Mouse (Mus musculus) ovary, postnatal 10 days (tissue): ENCODE results near the gene Rpl36al.
A peak's percentile ranks its signal among the peaks of the same experiment; 100 is the strongest.
"Not testable (repeated sequence)": the region's sequence is repeated elsewhere in the genome, so short reads cannot be mapped to it uniquely, and the experiment has no call there.

Source experiments
- DNase-seq: peaks from one replicate; pipeline ENCODE4 v3.0.0; 2022; ENCODE audit warnings: low spot score

Rpl36al gene

GRCm38 (mm10) chr12:69192637-69193036 is 8.8 kb upstream of the Rpl36al start:
- DNase-seq, result no peak

- DNase-seq, result no peak
These were observed 7.5 kb upstream of the Rpl36al start for GRCm38 (mm10) chr12:69191396-69191795.

DNA sequence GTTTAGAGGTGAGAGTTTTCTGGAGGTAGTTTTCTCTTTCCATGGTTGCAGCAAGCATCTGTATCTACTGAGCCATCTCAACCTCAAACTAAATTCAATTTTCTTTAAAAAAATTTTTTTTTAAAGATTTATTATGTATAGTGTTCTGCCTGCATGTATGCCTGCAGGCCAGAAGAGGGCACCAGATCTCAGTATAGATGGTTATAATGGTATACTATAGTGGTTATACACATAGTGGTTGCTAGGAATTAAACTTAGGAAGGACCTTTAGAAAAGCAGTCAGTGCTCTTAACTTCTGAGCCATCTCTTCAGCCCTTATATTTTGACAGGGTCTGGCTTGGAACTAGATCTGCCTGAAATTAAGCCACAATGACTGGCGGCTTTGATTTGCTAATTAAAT is 6.6 kb upstream of the Rpl36al start:
- DNase-seq, result no peak

GRCm38 (mm10) chr12:69190074-69190473 is 6.2 kb upstream of the Rpl36al start:
- no peak for DNase-seq

- no peak for DNase-seq
These were observed 3.1 kb upstream of the Rpl36al start for GRCm38 (mm10) chr12:69186811-69187471.

GRCm38 (mm10) chr12:69185371-69185770 is 1.5 kb upstream of the Rpl36al start:
- DNase-seq, result no peak

DNA sequence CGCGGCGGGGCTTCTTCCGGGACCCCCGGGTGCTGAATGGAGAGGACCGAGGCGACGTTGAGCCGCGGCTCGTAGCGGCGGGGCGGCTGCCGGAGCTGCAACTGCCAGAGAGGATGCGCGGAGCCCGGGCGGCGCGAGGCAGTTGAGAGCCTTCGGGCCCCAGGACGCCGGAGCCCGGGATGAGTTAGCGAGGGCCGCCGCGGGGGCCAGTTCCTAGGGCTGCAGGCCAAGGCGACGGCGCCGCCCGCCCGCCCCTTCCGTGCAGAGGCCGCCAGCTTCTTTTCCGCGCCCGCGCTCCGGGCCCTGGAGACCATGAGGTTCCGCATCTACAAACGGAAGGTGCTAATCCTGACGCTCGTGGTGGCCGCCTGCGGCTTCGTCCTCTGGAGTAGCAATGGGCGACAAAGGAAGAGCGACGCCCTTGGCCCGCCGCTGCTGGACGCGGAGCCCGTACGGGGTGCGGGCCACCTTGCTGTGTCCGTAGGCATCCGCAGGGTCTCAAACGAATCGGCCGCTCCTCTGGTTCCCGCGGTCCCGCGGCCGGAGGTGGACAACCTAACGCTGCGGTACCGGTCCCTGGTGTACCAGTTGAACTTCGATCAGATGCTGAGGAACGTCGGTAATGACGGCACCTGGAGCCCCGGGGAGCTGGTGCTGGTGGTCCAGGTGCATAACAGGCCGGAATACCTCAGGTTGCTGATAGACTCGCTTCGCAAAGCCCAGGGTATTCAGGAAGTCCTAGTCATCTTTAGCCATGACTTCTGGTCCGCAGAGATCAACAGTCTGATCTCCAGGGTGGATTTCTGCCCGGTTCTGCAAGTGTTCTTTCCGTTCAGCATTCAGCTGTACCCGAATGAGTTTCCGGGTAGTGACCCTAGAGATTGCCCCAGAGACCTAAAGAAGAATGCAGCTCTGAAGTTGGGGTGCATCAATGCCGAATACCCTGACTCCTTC is 736 bp upstream of the Rpl36al start:
- no peak for DNase-seq

- no peak for DNase-seq
These were observed 2.1 kb downstream of the Rpl36al start for GRCm38 (mm10) chr12:69181800-69182199.

GRCm38 (mm10) chr12:69179371-69179770 is 4.5 kb downstream of the Rpl36al start:
- DNase-seq, result no peak

- no peak for DNase-seq
These were observed 6.4 kb downstream of the Rpl36al start for GRCm38 (mm10) chr12:69177526-69177925.

- no peak for DNase-seq
These were observed 7.9 kb downstream of the Rpl36al start for GRCm38 (mm10) chr12:69175975-69176374.

GRCm38 (mm10) chr12:69171307-69171706 is 12.6 kb downstream of the Rpl36al start:
- DNase-seq, result no peak

GRCm38 (mm10) chr12:69168461-69169106 is 15.3 kb downstream of the Rpl36al start, which contains the start of gene Lrr1:
Gene Lrr1, plus strand, starts transcription at chr12:69168814.
- peak; percentile 86 for DNase-seq

GRCm38 (mm10) chr12:69167656-69168460 is 16.0 kb downstream of the Rpl36al start:
- DNase-seq, result no peak

GRCm38 (mm10) chr12:69166861-69167581 is 16.9 kb downstream of the Rpl36al start:
- not testable (repeated sequence) for DNase-seq

- no peak for DNase-seq
These were observed 19.0 kb downstream of the Rpl36al start for GRCm38 (mm10) chr12:69164904-69165303.

- not testable (repeated sequence) for DNase-seq
These were observed 20.3 kb downstream of the Rpl36al start for GRCm38 (mm10) chr12:69163586-69163985.

GRCm38 (mm10) chr12:69160677-69161076 is 23.2 kb downstream of the Rpl36al start:
- DNase-seq, result not testable (repeated sequence)

DNA sequence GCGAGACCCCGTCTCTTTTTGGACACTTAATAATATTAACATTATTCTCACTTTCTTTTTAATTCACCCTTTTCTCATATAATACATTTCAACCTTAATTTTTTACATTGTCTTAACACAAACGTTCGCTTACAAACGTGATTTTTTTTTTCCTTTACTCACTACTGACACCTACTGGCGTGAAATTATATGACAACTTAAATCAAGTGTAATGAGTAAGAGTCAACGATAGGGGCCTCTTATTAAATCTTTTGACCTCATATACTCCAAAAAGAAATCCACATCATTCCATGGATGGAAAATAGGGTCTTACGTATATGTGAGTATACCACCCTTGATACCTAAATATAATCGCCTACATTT is 24.3 kb downstream of the Rpl36al start:
- DNase-seq, result no peak

DNA sequence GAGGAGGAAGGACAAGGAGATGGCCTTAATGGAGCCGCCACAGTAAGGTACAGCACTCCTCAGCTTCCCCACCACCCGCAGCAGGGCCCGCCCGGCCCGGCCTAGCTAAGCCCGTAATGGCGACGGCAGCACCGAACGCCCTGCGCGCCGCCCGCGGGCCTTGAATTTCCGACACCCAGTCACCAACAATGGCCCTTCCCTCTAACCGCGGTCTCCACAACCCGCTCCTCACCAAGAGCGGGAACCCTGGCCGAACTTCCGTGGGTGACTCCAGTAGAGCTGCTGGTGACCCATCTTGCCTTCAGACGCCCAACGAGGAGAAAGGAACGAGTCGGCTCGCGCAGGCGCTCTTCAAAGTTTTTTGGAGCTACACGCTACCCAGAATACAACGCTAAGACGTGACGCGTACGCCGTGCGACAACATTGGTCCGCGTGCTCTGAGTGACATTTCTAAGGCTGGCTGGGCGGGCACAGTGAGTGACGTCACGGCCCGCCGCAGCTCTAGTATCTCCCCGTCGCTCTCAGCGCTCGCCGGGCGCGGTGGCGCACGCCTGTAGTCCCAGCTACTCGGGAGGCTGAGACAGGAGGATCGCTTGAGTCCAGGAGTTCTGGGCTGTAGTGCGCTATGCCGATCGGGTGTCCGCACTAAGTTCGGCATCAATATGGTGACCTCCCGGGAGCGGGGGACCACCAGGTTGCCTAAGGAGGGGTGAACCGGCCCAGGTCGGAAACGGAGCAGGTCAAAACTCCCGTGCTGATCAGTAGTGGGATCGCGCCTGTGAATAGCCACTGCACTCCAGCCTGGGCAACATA is 24.9 kb downstream of the Rpl36al start, which contains the start of gene Rps29:
Gene Rps29, minus strand, starts transcription at position 422 of the 813 bp plus-strand sequence.
- DNase-seq, result peak; percentile 90
